Mouse (Mus musculus): ENCODE measurements around the gene Smg9. TPM values are rescaled to one million over a fixed set of nuclear protein-coding genes. Genes with fewer than 3 reads are reported as not detected.

Smg9 gene
- polyA plus RNA-seq, 1 experiment from 2014 or later: 29.0 TPM

- WGBS: 71% methylated on average over 14 of the region's 14 CpGs
- H3K27ac ChIP-seq (replicated peaks): no peak overlapping the region
- DNase-seq (ENCODE audit: low spot score): no peak
- H3K27me3 ChIP-seq (ENCODE audit: low read depth, poor library complexity, severe bottlenecking): peaks cover 19% of the 10 kb centered on the region
- no peak overlapping the region for H3K4me3 ChIP-seq
- peaks cover 12% of the 10 kb centered on the region for H3K4me1 ChIP-seq
- H3K9me3 ChIP-seq (replicated peaks): no peaks in the 10 kb centered on the region
- no peaks in the 10 kb centered on the region for H3K36me3 ChIP-seq
These were observed 62.1 kb downstream of the Smg9 start for GRCm38 (mm10) chr7:24461376-24462051.

GRCm38 (mm10) chr7:24462388-24463319, 63.2 kb downstream of the Smg9 start, which contains the start of gene Plaur:
TSS of gene Plaur (plus strand) at chr7:24462484.
- H3K27ac ChIP-seq (replicated peaks): peak within 1 kb of the TSS; percentile 33; the same call in 1 of the 2 replicates
- H3K9me3 ChIP-seq (replicated peaks): no peaks in the 10 kb centered on the region
- no peaks in the 10 kb centered on the region for H3K36me3 ChIP-seq
- peak within 1 kb of the TSS; percentile 29 for H3K4me3 ChIP-seq
- no peak for DNase-seq (ENCODE audit: low spot score)
- 13% methylated on average over 27 of the region's 27 CpGs for WGBS
- peaks cover 19% of the 10 kb centered on the region for H3K27me3 ChIP-seq (ENCODE audit: low read depth, poor library complexity, severe bottlenecking)
- H3K4me1 ChIP-seq: peaks cover 12% of the 10 kb centered on the region

DNA sequence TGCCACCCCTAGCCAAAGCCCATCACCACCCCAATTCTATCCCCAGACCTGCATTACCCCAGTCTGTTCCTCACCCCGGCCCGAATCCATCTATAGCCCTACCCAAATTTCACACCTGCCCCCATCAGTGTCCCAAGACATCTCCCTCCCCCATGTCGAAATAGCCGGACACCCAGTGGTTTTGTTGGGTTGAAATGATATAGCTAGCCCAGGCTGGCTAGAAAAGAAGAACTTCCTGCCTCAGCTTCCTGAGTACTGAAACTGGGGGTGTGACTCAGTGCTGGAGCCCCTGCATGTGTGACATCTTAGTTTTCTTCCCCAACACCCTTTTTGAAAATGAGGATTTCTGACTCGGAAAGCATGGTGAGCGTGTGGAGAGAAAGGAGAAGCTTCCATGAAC, 67.4 kb downstream of the Smg9 start:
- H3K9me3 ChIP-seq (replicated peaks): peaks cover 8% of the 10 kb centered on the region
- no peak overlapping the region for H3K4me3 ChIP-seq
- peaks cover 12% of the 10 kb centered on the region for H3K4me1 ChIP-seq
- peaks cover 15% of the 10 kb centered on the region for H3K27me3 ChIP-seq (ENCODE audit: low read depth, poor library complexity, severe bottlenecking)
- WGBS: 90% methylated on average over 6 of the region's 6 CpGs
- no peak for DNase-seq (ENCODE audit: low spot score)
- H3K36me3 ChIP-seq: no peaks in the 10 kb centered on the region
- H3K27ac ChIP-seq (replicated peaks): no peak overlapping the region

DNA sequence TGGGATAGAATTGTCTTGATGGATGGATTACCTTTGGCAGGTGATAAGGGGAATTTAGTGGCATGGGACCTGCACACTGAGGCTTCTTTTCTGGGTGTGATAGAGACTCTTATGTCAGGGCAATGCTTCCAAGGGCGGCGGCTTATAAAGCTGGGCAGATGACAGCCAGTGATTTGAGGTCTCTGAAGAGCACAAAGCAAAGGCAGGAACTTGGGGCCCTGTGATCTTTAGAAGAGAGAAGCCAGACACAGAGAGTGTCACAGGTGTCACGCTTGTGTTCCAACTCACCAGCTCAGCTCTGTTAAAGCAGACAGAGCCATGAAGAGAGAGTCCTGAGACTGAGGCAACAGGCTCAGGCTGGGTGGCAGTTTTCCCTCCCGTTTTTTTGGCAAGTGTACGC, 68.5 kb downstream of the Smg9 start:
- Histone ChIP-seq H3K27ac (replicated peaks) (no peak overlapping the region), H3K9me3 (replicated peaks) (peaks cover 8% of the 10 kb centered on the region), H3K27me3 (ENCODE audit: low read depth, poor library complexity, severe bottlenecking) (peaks cover 5% of the 10 kb centered on the region; the same call in 1 of the 2 replicates), H3K4me1 (peaks cover 4% of the 10 kb centered on the region), H3K4me3 (no peak overlapping the region), H3K36me3 (no peaks in the 10 kb centered on the region)
- DNase-seq (ENCODE audit: low spot score): no peak
- 88% methylated on average over 5 of the region's 5 CpGs for WGBS

DNA sequence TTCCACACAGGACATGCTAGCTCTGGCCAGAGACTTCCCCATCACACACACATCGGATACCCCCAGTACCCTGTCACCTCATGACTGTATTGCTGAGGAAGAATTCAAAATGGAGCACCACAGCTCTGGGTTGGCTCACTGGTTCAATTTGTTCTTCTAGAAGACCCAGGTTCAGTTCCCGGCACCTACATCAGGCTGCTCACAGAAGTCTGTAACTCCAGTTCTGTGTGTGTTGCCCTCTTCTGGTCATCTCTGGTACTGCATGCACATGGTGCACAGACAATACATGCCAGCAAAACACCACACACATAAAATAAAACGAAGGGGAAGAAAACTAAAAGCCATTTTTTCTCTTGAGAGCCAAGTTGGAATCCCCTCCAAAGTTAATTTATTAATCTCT, 69.7 kb downstream of the Smg9 start:
- DNase-seq (ENCODE audit: low spot score): no peak
- 81% methylated on average over 3 of the region's 3 CpGs for WGBS
- Histone ChIP-seq H3K4me3 (no peak overlapping the region), H3K36me3 (no peaks in the 10 kb centered on the region), H3K27me3 (ENCODE audit: low read depth, poor library complexity, severe bottlenecking) (no peaks in the 10 kb centered on the region), H3K27ac (replicated peaks) (no peak overlapping the region), H3K9me3 (replicated peaks) (peaks cover 8% of the 10 kb centered on the region), H3K4me1 (0 out of 2 replicates have a peak, but pooled peaks cover under 1% of the 10 kb centered on the region)

DNA sequence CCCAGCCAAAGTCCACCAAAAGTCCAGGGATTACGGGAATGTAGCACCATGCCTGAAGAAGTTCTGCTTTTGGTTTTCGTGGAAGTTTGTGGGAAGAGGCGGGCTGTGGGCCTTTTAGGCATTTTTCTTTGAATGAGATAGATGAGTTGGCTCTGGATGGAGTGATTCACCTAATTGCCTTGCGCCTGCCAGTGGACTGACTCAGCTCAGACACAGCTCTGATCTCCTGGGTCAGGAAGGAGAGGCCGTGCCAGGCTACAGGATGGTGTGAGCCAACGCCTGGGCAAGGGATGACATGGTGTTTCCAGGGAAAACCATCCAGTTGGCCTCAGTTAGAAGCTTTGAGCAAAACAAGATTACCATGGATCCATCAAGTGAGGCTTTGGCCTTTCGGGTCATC, 70.9 kb downstream of the Smg9 start:
- H3K36me3 ChIP-seq: no peaks in the 10 kb centered on the region
- H3K4me1 ChIP-seq: peaks cover 5% of the 10 kb centered on the region; the same call in 1 of the 2 replicates
- peaks cover 8% of the 10 kb centered on the region for H3K9me3 ChIP-seq (replicated peaks)
- no peaks in the 10 kb centered on the region for H3K27me3 ChIP-seq (ENCODE audit: low read depth, poor library complexity, severe bottlenecking)
- no peak overlapping the region for H3K27ac ChIP-seq (replicated peaks)
- whole genome bisulfite sequencing: 95% methylated on average over 7 of the region's 7 CpGs
- no peak overlapping the region for H3K4me3 ChIP-seq
- no peak for DNase-seq (ENCODE audit: low spot score)

Other genes starting within 250 kb of the Smg9 start
- gene Zfp114, start 224.6 kb upstream of the Smg9 start, polyA plus RNA-seq (2016; fragmentation: Nextera tagmentation; extraction: Ambion mirVana): 5.2 and 5.4 TPM in 2 replicates
- 10.7 and 10.9 TPM in 2 replicates for gene Zfp111, start 188.2 kb upstream of the Smg9 start, polyA plus RNA-seq (2016; fragmentation: Nextera tagmentation; extraction: Ambion mirVana)
- 5.1 and 5.7 TPM in 2 replicates for gene Zfp109, start 162.1 kb upstream of the Smg9 start, polyA plus RNA-seq (2016; fragmentation: Nextera tagmentation; extraction: Ambion mirVana)
- gene Zfp108, start 144.8 kb upstream of the Smg9 start, polyA plus RNA-seq (2016; fragmentation: Nextera tagmentation; extraction: Ambion mirVana): 2.1 and 2.7 TPM in 2 replicates
- gene Zfp93, start 129.2 kb upstream of the Smg9 start, polyA plus RNA-seq (2016; fragmentation: Nextera tagmentation; extraction: Ambion mirVana): 6.2 and 7.4 TPM in 2 replicates
- gene Zfp61, start 98.4 kb upstream of the Smg9 start, polyA plus RNA-seq (2016; fragmentation: Nextera tagmentation; extraction: Ambion mirVana): 36.7 and 41.4 TPM in 2 replicates
- gene Zfp94, start 83.0 kb upstream of the Smg9 start, polyA plus RNA-seq (2016; fragmentation: Nextera tagmentation; extraction: Ambion mirVana): 13.7 and 15.5 TPM in 2 replicates
- gene Tescl, start 65.7 kb upstream of the Smg9 start, polyA plus RNA-seq (2016; fragmentation: Nextera tagmentation; extraction: Ambion mirVana): 0.14 and 0.26 TPM in 2 replicates
- gene Lypd5, start 50.4 kb upstream of the Smg9 start, polyA plus RNA-seq (2016; fragmentation: Nextera tagmentation; extraction: Ambion mirVana): not detected in 2 replicates
- gene Kcnn4, start 29.4 kb upstream of the Smg9 start, polyA plus RNA-seq (2016; fragmentation: Nextera tagmentation; extraction: Ambion mirVana): 3.3 and 4.0 TPM in 2 replicates
- not detected in 2 replicates for gene Irgc1, start 52.7 kb downstream of the Smg9 start, polyA plus RNA-seq (2016; fragmentation: Nextera tagmentation; extraction: Ambion mirVana)
- gene Plaur, start 62.9 kb downstream of the Smg9 start, polyA plus RNA-seq (2016; fragmentation: Nextera tagmentation; extraction: Ambion mirVana): 0.68 and 1.0 TPM in 2 replicates
- 10.0 and 18.3 TPM in 2 replicates for gene Cadm4, start 82.4 kb downstream of the Smg9 start, polyA plus RNA-seq (2016; fragmentation: Nextera tagmentation; extraction: Ambion mirVana)
- 116 and 127 TPM in 2 replicates for gene Zfp428, start 107.4 kb downstream of the Smg9 start, polyA plus RNA-seq (2016; fragmentation: Nextera tagmentation; extraction: Ambion mirVana)
- 0.64 and 0.99 TPM in 2 replicates for gene AC161166.1, start 112.8 kb downstream of the Smg9 start, polyA plus RNA-seq (2016; fragmentation: Nextera tagmentation; extraction: Ambion mirVana)
- gene Irgq, start 131.1 kb downstream of the Smg9 start, polyA plus RNA-seq (2016; fragmentation: Nextera tagmentation; extraction: Ambion mirVana): 8.4 and 12.5 TPM in 2 replicates
- 0.14 TPM in 1 of 2 replicates, not detected in the other for gene Pinlyp, start 146.5 kb downstream of the Smg9 start, polyA plus RNA-seq (2016; fragmentation: Nextera tagmentation; extraction: Ambion mirVana)
- gene Xrcc1, start 146.7 kb downstream of the Smg9 start, polyA plus RNA-seq (2016; fragmentation: Nextera tagmentation; extraction: Ambion mirVana): 149 and 160 TPM in 2 replicates
- 22.8 and 24.1 TPM in 2 replicates for gene Ethe1, start 187.9 kb downstream of the Smg9 start, polyA plus RNA-seq (2016; fragmentation: Nextera tagmentation; extraction: Ambion mirVana)
- gene Zfp575, start 188.0 kb downstream of the Smg9 start, polyA plus RNA-seq (2016; fragmentation: Nextera tagmentation; extraction: Ambion mirVana): 1.4 and 2.1 TPM in 2 replicates
- 0.05 TPM in 1 of 2 replicates, not detected in the other for gene Phldb3, start 211.1 kb downstream of the Smg9 start, polyA plus RNA-seq (2016; fragmentation: Nextera tagmentation; extraction: Ambion mirVana)
- 0.32 and 0.36 TPM in 2 replicates for gene Lypd3, start 236.9 kb downstream of the Smg9 start, polyA plus RNA-seq (2016; fragmentation: Nextera tagmentation; extraction: Ambion mirVana)

Data from midbrain, embryonic 10.5 days (tissue).